Mouse (Mus musculus): ENCODE results near the gene Sgo2a.
"Not testable (repeated sequence)": the region's sequence is repeated elsewhere in the genome, so short reads cannot be mapped to it uniquely, and the experiment has no call there.

Sgo2a gene

GRCm38 (mm10) chr1:58031160-58031769 lies 35.5 kb downstream of the Sgo2a start:
- peak; percentile 18 to 32 for DNase-seq (ENCODE audit: low spot score in 2 of 2)

DNA sequence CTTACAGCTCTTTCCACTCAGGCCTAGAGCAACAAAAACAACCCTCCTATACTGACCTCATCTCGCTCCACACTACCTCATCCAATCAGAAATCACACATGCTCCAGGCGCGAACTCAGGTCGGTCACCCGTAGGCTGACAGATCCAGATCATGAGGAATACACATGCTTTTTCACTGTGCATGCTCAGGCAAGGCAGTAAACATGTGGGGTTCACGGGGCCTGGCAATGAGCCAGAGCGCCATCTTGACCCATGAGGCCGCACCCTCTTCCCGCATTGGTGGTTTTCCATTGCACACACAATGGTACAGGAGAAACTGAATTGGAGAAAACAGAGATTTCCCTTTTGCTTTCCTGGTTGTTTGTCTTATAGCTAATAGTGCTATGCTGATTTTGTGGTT lies 41.5 kb downstream of the Sgo2a start:
- DNase-seq (ENCODE audit: low spot score in 2 of 2), result not testable (repeated sequence)

GRCm38 (mm10) chr1:58045076-58045475 lies 49.3 kb downstream of the Sgo2a start:
- DNase-seq (ENCODE audit: low spot score in 2 of 2), result no peak

GRCm38 (mm10) chr1:58045546-58045945 lies 49.8 kb downstream of the Sgo2a start:
- no peak for DNase-seq (ENCODE audit: low spot score in 2 of 2)

- no peak for DNase-seq (ENCODE audit: low spot score in 2 of 2)
Observed at GRCm38 (mm10) chr1:58046721-58047290, 51.0 kb downstream of the Sgo2a start.

- no peak for DNase-seq (ENCODE audit: low spot score in 2 of 2)
Observed at GRCm38 (mm10) chr1:58049126-58049525, 53.4 kb downstream of the Sgo2a start.

- DNase-seq (ENCODE audit: low spot score in 2 of 2), result no peak
Observed at GRCm38 (mm10) chr1:58055598-58055997, 59.8 kb downstream of the Sgo2a start.

DNA sequence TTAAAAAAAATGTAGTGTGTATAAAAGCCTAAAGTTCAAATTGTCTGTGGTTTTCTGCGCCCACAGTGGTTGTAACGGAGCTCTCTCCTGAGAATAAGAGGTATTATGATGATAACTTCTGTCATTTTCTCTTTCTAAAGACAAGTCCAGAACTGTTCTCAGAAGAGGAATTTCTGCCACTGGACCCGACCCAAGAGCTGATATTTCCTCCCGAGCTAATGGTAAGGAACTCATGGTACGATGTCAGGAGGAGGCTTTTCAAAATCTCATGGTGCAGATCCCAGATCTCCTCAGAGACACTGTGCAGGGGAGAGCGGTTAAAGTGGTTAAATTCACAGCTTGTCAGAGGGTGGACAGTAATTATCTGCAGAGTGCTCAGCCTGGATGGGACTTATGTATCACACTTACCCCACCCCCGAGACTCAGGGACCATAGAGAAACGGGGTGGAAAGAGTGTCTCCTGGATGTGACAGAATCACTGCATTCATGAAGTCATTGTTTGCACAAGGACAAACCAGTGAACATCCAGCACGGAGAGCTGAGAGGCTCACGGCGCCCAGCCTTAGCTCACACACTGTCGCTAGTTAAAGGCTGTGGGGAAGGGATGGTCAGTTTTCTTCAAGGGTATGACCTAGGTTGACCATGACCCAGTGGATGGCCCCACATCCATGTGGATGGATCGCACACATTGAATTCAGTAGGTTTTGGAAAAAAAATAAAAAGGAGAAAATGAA lies 60.5 kb downstream of the Sgo2a start:
- DNase-seq (ENCODE audit: low spot score in 2 of 2), result no peak

GRCm38 (mm10) chr1:58056939-58057338 lies 61.2 kb downstream of the Sgo2a start:
- no peak for DNase-seq (ENCODE audit: low spot score in 2 of 2)

- no peak for DNase-seq (ENCODE audit: low spot score in 2 of 2)
Observed at GRCm38 (mm10) chr1:58058846-58059245, 63.1 kb downstream of the Sgo2a start.

DNA sequence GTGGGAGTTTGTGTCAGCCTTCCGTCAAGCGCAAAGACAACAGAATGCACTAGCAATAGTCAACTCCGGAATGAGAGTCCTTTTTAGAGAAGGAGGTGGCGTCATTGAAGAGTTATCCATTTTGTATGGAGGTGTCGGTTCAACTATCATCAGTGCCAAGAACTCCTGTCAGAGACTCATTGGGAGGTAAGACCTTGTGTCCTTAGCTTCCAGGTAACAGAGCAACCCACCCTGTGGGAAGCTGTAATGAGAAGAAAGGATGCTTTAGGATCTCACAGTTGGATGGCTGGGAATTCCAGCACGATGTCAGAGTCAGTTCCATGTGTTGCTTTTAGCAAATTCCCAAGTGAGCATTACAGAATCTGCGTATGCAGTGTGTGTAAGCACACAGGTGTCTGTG lies 66.4 kb downstream of the Sgo2a start:
- no peak for DNase-seq (ENCODE audit: low spot score in 2 of 2)

DNA sequence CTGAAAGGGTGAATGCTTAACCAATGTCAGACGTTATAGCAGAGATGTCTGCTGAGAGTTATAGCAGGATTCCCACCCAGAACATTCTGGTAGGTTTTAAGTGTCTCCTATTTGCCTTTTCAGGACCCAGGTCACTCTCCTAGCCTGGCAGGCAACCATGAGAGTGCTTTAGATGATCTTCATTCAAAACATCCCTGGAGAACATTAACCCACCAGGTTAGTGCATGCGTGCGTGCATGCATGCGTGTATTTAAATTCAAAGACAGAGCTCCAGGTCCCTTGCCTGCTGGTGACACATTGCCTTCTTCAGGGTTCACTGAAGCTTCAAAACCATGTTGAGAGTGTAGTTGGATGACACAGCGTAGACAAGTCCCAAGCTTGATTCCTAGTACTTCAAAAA lies 69.4 kb downstream of the Sgo2a start:
- no peak for DNase-seq (ENCODE audit: low spot score in 2 of 2)

DNA sequence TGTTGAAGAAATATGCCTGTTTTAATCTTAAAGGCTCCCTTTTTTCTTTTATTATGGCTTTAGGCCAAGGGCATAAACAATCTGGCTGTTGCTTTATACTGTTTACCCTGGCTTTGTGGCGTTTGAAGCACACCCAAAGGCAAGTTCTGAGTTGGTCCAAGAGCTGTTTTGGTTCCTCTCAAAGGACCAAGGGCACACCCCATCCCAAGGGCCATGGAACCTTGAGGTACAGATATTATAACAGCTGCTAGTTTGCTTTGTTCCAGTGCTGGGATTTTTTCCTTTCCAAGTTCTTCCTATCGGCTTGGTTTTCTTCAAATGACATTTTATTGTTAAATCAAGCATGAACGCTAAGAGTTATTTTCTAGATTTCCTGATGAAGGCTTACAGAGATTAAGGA lies 69.8 kb downstream of the Sgo2a start:
- DNase-seq (ENCODE audit: low spot score in 2 of 2), result no peak

GRCm38 (mm10) chr1:58069181-58069580 lies 73.4 kb downstream of the Sgo2a start:
- no peak for DNase-seq (ENCODE audit: low spot score in 2 of 2)

DNA sequence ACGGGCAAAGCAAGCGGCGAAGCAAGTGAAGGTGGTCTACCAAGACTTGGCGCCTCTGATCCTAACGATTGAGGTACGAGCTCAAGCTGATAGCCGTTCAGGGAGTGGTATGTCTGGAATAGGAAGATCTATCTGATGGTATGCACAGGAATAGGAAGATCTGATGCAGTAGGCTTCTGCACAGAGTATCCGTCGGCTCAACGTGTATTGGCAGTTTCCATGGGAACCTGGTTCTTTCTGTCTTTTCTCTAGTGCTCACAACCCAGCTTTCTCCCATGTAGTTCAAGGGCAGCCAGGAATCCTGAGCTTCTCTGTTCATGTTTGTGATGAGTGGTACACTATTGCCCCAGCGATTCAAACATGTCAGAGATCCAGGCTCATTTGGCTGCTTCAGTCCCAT lies 74.3 kb downstream of the Sgo2a start:
- DNase-seq (ENCODE audit: low spot score in 2 of 2), result no peak

GRCm38 (mm10) chr1:58071006-58071405 lies 75.2 kb downstream of the Sgo2a start:
- DNase-seq (ENCODE audit: low spot score in 2 of 2), result no peak

DNA sequence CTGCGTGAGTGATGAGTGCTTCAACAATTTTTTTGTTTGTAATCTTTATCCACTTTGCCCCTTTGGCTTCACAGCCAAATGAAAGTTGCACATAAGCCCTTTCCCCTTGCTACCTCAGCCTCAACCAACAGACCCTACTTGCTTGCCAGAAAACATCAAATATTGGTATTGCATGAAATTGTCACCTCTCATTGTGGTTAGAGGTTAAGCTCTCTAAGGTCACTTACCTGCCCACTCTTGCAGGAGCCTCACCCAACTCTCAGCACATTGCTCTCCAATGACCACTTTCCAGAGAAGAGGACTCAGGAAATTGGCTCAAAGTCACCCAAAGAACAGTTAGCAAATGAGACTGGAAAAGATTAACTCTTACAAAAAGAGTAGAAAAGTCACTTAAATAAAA lies 75.7 kb downstream of the Sgo2a start:
- no peak for DNase-seq (ENCODE audit: low spot score in 2 of 2)

DNA sequence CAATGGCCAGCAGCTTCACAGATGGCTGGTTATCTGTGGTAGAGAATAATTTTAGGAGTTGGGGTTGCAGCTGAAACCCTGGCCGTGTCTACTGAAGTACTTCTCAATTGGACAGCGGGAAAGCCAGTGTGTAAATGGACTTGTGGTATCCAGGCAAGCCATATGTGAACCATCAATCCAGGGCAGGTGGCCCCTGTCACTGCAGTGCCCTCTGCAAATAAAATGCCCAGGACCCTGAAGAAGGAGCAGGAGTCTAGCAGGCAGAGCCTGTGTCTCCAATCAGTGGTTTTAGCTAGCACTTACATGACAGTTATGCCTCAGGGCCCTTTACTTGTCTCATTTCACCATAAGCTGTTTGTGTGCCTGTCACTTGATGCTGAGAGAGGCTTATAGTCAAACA lies 76.6 kb downstream of the Sgo2a start:
- no peak for DNase-seq (ENCODE audit: low spot score in 2 of 2)

DNA sequence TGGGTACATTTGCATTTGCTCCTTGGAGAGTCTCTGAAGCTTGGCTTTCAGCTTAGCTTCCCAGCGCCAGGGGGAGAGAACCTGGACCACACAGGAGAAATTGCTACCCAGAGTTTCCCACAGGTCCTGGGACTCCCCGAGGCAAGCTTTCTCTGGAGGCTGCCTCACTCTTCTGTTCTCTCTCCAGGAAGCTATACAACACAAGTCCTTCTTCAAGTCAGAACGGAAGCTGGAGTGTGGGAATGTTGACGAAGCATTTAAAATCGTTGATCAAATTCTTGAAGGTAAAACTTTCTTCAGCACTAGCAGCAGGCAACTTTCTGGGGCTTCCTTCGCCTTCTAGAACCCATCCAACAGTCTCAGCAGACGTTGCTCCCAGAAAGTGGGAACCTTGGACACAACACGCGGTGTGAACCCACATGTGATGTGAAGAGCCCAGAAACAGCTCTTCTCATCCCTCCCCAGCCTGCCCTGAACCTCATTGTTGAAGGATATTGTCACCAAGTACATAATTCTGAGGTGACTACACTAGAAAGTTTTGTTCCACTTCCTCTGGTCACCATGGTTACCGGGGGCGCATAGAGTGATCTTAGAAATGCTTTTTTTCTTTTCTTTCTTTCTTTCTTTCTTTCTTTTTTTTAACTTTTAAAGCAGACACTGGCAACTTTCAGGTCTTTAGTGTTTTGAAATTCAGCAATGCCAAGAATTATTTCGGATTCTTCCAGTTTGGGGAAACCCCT lies 77.4 kb downstream of the Sgo2a start:
- DNase-seq (ENCODE audit: low spot score in 2 of 2), result no peak

GRCm38 (mm10) chr1:58074266-58074665 lies 78.5 kb downstream of the Sgo2a start:
- no peak for DNase-seq (ENCODE audit: low spot score in 2 of 2)

Measured in spleen, postnatal 14 days (tissue).